Mouse (Mus musculus) erythroblast, embryonic 14.5 days (primary cell): Measurements from ENCODE around the gene Dysf.

Experiments used
- GATA1 ChIP-seq: IDR thresholded peaks from 2 replicates; pipeline ENCODE4 v1.6.1; 2012; ENCODE audit warnings: low read length, inconsistent platforms, mixed read lengths
- TAL1 ChIP-seq: IDR thresholded peaks from 3 replicates; pipeline ENCODE4 v1.6.1; 2012; ENCODE audit warnings: low read length, inconsistent platforms, mixed read lengths

DNA sequence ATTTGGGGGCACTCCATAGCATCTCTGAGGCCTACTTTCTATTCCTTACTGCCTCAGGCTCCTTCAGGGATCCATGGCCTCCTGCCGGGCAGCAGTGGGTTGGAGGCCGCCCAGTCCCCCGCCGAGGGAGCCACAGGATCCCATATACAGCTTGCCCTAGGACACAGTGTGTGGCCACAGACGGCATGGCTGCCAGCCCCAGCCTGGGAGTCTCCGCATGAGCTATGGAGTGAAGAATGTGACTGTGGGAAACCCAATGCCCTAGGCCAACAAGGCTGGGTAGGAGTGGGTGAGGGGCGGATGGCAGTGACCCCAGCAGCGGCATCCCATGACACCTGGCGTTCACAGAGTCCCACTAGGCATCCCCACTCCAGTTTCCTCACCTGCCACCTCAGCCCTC lies 116.2 kb downstream of the Dysf start:
- TF ChIP-seq GATA1 = no peak
- TF ChIP-seq TAL1 = no peak
